Mouse (Mus musculus): ENCODE measurements around the gene Dnajb12. TPM values are rescaled to one million over a fixed set of nuclear protein-coding genes. Genes with fewer than 3 reads are reported as not detected.

Gene Dnajb12
- polyA plus RNA-seq, 1 experiment from 2014 or later: 25.3 TPM

DNA sequence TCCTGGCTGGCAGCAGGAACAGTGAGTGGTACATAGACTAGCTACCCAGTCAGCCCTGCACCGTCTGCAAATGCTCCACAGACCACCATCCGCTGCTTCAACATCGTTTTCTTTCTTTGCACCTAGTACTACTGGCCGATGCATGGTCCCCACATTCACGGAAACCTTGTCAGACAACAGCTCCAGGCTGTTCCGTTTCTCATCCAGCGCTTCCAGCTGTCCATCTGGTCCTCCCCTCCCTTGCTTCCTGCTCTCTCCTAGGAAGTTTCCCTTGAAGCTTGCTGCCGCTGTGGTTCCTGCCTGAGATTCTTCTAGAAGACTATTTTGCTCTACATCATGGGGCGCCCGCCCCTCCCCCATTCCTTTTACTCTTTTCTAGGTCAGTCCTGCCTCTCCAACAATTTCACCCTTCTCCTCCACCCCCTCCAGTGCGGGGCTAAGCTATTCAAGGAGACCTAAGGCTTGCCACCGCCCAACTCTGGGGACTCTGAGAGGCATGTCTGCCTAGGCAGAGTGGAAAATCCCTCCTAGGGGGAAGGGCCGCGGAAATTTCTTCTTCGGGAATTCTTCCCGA lies 63.6 kb downstream of the Dnajb12 start:
- 3% methylated on average over 16 of the region's 16 CpGs for WGBS
- peaks cover 10% of the 10 kb centered on the region for H3K4me1 ChIP-seq (replicated peaks; ENCODE audit: control insufficient read depth, insufficient read depth, low read length)
- H3K27ac ChIP-seq (ENCODE audit: low read depth, low read length): no peak overlapping the region
- H3K9me3 ChIP-seq (ENCODE audit: control insufficient read depth, low read length): peaks cover 2% of the 10 kb centered on the region; the same call in 1 of the 2 replicates
- H3K4me2 ChIP-seq (ENCODE audit: low read depth, low read length, severe bottlenecking): peak overlapping the region; percentile 38; the same call in 1 of the 2 replicates
- ATAC-seq (replicated peaks; ENCODE audit: low FRiP score): peak; percentile 53
- DNase-seq (ENCODE audit: low spot score): peak; percentile 64
- H3K27me3 ChIP-seq (ENCODE audit: control insufficient read depth, insufficient read depth, low read length): no peaks in the 10 kb centered on the region
- no peaks in the 10 kb centered on the region for H3K36me3 ChIP-seq (ENCODE audit: control insufficient read depth, insufficient read depth, low read length)
- H3K4me3 ChIP-seq (ENCODE audit: low read depth, low read length): no peak overlapping the region
- H3K9ac ChIP-seq (ENCODE audit: low read length): peak overlapping the region; percentile 52

DNA sequence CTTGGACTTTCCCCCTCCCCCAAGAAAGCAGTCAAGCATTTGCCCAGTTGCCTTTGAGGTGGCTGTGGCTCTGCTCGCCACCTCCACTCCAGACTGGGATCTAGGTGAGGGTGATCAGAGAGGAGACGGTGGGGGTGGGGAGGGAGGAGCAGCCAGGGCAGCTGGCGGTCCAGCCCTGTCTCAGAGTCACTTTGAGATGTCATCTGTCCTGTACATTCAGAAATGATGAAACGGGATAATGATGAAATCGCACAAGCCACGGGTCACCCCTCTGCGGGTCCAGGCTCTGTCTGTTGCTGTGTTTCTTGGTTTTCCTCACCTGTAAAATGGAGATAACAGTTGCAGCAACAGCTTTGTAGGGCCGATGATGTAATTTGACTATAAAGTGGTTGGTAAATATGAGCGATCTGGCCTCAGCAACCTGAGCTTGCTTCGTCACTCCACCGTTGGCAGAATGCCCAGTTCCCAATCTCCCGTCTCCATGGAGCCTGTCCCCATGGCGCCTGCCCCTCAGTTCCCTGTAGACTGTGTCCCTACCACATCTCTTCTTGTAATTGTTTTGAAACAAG lies 64.1 kb downstream of the Dnajb12 start:
- H3K4me2 ChIP-seq (ENCODE audit: low read depth, low read length, severe bottlenecking): peak overlapping the region; percentile 38; the same call in 1 of the 2 replicates
- peaks cover 10% of the 10 kb centered on the region for H3K4me1 ChIP-seq (replicated peaks; ENCODE audit: control insufficient read depth, insufficient read depth, low read length)
- H3K9me3 ChIP-seq (ENCODE audit: control insufficient read depth, low read length): peaks cover 2% of the 10 kb centered on the region; the same call in 1 of the 2 replicates
- DNase-seq (ENCODE audit: low spot score): peak; percentile 82
- no peak overlapping the region for H3K27ac ChIP-seq (ENCODE audit: low read depth, low read length)
- whole genome bisulfite sequencing: 61% methylated on average over 13 of the region's 13 CpGs
- no peaks in the 10 kb centered on the region for H3K27me3 ChIP-seq (ENCODE audit: control insufficient read depth, insufficient read depth, low read length)
- no peaks in the 10 kb centered on the region for H3K36me3 ChIP-seq (ENCODE audit: control insufficient read depth, insufficient read depth, low read length)
- H3K9ac ChIP-seq (ENCODE audit: low read length): peak overlapping the region; percentile 52
- H3K4me3 ChIP-seq (ENCODE audit: low read depth, low read length): no peak overlapping the region
- peak; percentile 45 for ATAC-seq (replicated peaks; ENCODE audit: low FRiP score)

DNA sequence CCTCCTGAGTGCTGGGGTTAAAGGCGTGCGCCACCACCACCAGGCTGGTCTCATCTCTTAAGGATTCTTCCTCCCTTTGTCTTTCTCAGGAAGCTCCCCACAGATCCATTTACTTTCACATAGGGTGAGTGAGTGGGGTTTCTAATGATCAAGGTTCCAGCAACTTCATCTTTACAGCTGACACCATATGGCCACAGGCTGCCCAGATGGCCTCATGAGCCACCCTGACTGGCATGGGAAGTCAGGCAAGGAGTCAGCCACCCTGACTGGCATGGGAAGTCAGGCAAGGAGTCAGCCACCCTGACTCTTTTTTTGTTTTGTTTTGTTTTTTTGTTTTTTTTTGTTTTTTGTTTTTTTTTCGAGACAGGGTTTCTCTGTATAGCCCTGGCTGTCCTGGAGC lies 66.1 kb downstream of the Dnajb12 start:
- peaks cover 13% of the 10 kb centered on the region for H3K4me1 ChIP-seq (replicated peaks; ENCODE audit: control insufficient read depth, insufficient read depth, low read length)
- H3K36me3 ChIP-seq (ENCODE audit: control insufficient read depth, insufficient read depth, low read length): no peaks in the 10 kb centered on the region
- H3K9ac ChIP-seq (ENCODE audit: low read length): no peak overlapping the region
- WGBS: 95% methylated on average over 3 of the region's 3 CpGs
- DNase-seq (ENCODE audit: low spot score): no peak
- H3K27ac ChIP-seq (ENCODE audit: low read depth, low read length): no peak overlapping the region
- peaks cover 2% of the 10 kb centered on the region; the same call in 1 of the 2 replicates for H3K9me3 ChIP-seq (ENCODE audit: control insufficient read depth, low read length)
- H3K4me3 ChIP-seq (ENCODE audit: low read depth, low read length): no peak overlapping the region
- no peak for ATAC-seq (replicated peaks; ENCODE audit: low FRiP score)
- no peak overlapping the region for H3K4me2 ChIP-seq (ENCODE audit: low read depth, low read length, severe bottlenecking)
- no peaks in the 10 kb centered on the region for H3K27me3 ChIP-seq (ENCODE audit: control insufficient read depth, insufficient read depth, low read length)

DNA sequence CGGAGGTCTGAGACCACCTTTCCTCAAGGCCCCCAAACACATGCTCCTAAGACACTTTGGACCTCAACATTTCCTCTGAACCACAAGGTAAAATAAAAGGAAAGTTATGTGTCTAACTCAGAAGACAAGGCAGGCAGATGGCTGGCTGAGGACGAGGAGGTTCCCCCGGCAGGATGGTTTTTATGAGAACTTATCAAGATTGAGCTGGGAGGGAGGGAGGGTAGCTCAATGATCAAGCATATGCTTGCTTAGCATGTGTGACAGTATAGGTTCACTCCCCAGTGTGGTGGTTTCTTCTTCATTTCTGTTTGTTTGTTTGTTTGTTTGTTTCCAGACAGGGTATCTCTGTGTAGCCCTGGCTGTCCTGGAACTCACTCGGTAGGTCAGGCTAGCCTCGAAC lies 67.0 kb downstream of the Dnajb12 start:
- H3K36me3 ChIP-seq (ENCODE audit: control insufficient read depth, insufficient read depth, low read length): no peaks in the 10 kb centered on the region
- no peak overlapping the region for H3K4me3 ChIP-seq (ENCODE audit: low read depth, low read length)
- no peaks in the 10 kb centered on the region for H3K27me3 ChIP-seq (ENCODE audit: control insufficient read depth, insufficient read depth, low read length)
- DNase-seq (ENCODE audit: low spot score): no peak
- H3K9me3 ChIP-seq (ENCODE audit: control insufficient read depth, low read length): peaks cover 2% of the 10 kb centered on the region; the same call in 1 of the 2 replicates
- no peak overlapping the region for H3K9ac ChIP-seq (ENCODE audit: low read length)
- no peak overlapping the region for H3K4me2 ChIP-seq (ENCODE audit: low read depth, low read length, severe bottlenecking)
- peaks cover 13% of the 10 kb centered on the region for H3K4me1 ChIP-seq (replicated peaks; ENCODE audit: control insufficient read depth, insufficient read depth, low read length)
- ATAC-seq (replicated peaks; ENCODE audit: low FRiP score): no peak
- no peak overlapping the region for H3K27ac ChIP-seq (ENCODE audit: low read depth, low read length)
- 91% methylated on average over 5 of the region's 5 CpGs for WGBS

DNA sequence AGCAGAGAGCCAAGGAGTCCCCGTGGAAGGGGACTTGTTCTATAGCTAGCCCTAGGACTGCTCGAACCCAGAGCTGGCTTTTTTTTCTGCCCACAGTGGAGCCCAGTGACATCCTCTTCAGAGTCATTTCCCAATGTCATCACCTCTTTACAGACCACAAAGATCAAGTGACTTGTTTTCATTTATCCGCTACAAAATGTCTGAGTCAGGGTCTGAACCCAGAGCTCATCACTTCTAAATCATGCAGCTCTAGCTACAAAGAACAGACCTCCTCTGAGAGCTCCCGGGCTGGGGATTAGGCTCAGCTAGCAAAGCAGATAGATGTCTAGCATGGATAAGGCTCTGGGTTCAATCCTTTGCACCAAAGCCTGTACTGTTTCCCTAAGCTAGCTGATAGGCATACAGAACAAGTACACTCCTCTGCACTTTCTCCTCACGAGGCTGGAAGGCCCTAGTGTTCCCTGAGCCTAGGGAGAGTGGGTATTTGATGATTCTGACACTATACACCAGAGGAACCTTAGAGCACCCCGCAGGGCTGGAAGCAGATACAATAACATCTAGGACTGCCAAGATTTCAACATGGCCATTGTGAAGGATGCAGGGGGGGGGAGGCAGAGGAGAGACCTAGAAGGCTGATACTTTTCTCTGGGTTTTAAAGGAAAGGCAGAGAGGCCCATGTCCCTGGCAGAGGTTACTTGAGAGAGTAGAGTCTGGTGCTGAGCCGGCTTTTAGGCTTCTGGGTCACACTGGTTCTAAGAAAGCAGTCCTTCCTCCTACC lies 68.1 kb downstream of the Dnajb12 start:
- no peaks in the 10 kb centered on the region for H3K36me3 ChIP-seq (ENCODE audit: control insufficient read depth, insufficient read depth, low read length)
- H3K4me3 ChIP-seq (ENCODE audit: low read depth, low read length): no peak overlapping the region
- 0 out of 2 replicates have a peak overlapping the region, but pooled peaks have one; percentile 14 for H3K27ac ChIP-seq (ENCODE audit: low read depth, low read length)

GRCm38 (mm10) chr10:59948363-59949254 lies 69.3 kb downstream of the Dnajb12 start:
- no peak for ATAC-seq (replicated peaks; ENCODE audit: low FRiP score)
- peaks cover 2% of the 10 kb centered on the region; the same call in 1 of the 2 replicates for H3K9me3 ChIP-seq (ENCODE audit: control insufficient read depth, low read length)
- no peak overlapping the region for H3K4me3 ChIP-seq (ENCODE audit: low read depth, low read length)
- WGBS: 54% methylated on average over 6 of the region's 6 CpGs
- H3K27me3 ChIP-seq (ENCODE audit: control insufficient read depth, insufficient read depth, low read length): no peaks in the 10 kb centered on the region
- peaks cover 7% of the 10 kb centered on the region; the same call in 1 of the 2 replicates for H3K4me1 ChIP-seq (replicated peaks; ENCODE audit: control insufficient read depth, insufficient read depth, low read length)
- no peak overlapping the region for H3K4me2 ChIP-seq (ENCODE audit: low read depth, low read length, severe bottlenecking)
- no peak overlapping the region for H3K27ac ChIP-seq (ENCODE audit: low read depth, low read length)
- H3K36me3 ChIP-seq (ENCODE audit: control insufficient read depth, insufficient read depth, low read length): no peaks in the 10 kb centered on the region
- H3K9ac ChIP-seq (ENCODE audit: low read length): no peak overlapping the region
- DNase-seq (ENCODE audit: low spot score): no peak

More for the DNA sequence above, 68.1 kb downstream of the Dnajb12 start:
- DNase-seq (ENCODE audit: low spot score) (no peak), ATAC-seq (replicated peaks; ENCODE audit: low FRiP score) (no peak)
- H3K4me2 ChIP-seq (ENCODE audit: low read depth, low read length, severe bottlenecking): no peak overlapping the region
- peaks cover 13% of the 10 kb centered on the region for H3K4me1 ChIP-seq (replicated peaks; ENCODE audit: control insufficient read depth, insufficient read depth, low read length)
- H3K27me3 ChIP-seq (ENCODE audit: control insufficient read depth, insufficient read depth, low read length): no peaks in the 10 kb centered on the region
- peaks cover 2% of the 10 kb centered on the region; the same call in 1 of the 2 replicates for H3K9me3 ChIP-seq (ENCODE audit: control insufficient read depth, low read length)
- no peak overlapping the region for H3K9ac ChIP-seq (ENCODE audit: low read length)
- WGBS: 69% methylated on average over 7 of the region's 7 CpGs

Data from forebrain, embryonic 11.5 days (tissue).